Mouse (Mus musculus) layer of hippocampus, adult 18-20 months (tissue): ENCODE measurements around the gene Ryr1. TPM values are rescaled to one million over a fixed set of nuclear protein-coding genes. Genes with fewer than 3 reads are reported as not detected.
"Not testable (repeated sequence)": the region's sequence is repeated elsewhere in the genome, so short reads cannot be mapped to it uniquely, and the experiment has no call there.

Experiments used
- DNase-seq, 2 experiments: peaks; one replicate each; pipeline ENCODE4 v3.0.0; 2022; ENCODE audit warnings: low spot score in 2 of 2
- total RNA-seq, 2 experiments: library from RNA; stranded (reverse); gene quantifications; 2 replicates each; pipeline ENCODE4 v1.2.3; 2021

Gene Ryr1
- total RNA-seq, 2 experiments from 2014 or later, result 15.3 to 15.5 TPM

DNA sequence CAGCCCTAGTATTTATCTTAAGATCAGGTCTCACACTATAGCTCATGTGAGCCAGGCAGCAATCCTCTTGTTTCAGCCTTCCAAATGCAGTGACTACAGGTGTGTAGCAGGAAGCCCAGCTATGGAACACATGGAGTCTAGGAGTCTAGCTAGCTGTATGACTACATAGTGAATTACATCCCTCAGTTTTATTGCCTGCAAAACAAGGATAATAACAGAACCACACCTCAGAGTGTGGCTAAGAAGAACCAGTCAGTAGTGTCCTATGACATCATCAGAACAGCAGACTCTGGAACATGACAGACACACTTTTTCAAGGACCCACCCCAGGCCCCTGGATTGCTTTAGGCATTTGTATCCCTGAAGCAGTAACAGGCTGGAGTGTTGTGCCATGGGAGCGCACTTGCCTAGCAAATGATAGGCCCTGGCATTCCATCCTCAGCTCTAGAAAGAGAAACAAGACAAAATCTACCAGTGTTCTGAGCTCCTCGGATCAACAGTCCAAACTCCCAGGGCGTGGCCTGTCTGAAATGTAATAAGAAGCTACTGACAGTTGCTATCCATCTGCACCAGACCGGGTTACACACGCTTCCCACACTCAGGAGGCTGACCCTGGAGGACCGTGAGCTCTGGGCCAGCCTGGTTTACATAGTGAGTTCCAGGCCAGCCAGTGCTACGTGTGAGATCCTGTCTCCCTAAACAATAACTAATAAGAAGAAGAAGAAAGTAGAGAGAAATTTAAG is 21.8 kb upstream of the Ryr1 start:
- no peak for DNase-seq

DNA sequence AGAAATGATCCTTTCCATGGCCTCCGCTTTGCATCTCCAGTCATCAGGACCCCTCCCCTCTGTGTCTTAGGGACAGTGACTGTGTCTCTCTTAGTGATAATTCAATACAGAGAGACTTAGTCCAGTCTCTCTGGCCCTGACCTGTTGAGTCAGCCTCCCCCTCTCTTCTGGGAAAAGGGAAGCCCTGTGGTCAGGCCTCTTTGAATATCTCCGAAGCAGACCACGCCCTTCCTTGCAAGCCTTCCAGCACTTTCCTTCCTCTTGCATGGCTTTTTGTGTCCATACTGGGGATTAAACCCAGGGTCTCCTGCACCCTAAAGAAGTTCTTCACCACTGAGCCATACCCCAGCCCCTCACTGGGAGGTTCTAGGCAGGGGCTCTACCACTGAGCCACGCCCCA is 19.0 kb upstream of the Ryr1 start:
- no peak for DNase-seq

DNA sequence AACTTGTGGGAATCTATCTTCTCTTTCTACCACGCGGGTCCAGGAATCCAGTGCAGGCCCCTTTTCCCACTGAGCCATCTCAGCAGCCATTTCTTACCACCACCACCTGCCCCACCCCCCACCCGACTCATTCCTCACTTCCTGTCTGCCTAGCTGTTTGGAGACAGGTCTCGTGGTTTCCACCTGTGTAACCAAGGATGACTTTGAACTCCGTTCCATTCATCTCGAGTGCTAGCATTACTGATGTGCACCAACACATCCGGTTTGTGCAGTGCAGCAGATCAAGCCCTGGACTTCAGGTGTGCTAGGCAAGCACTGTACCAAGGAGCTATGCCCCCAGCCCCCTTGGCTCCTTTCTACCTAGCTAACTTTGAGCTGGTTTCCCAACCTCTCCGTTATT is 16.4 kb upstream of the Ryr1 start:
- DNase-seq, result no peak

DNA sequence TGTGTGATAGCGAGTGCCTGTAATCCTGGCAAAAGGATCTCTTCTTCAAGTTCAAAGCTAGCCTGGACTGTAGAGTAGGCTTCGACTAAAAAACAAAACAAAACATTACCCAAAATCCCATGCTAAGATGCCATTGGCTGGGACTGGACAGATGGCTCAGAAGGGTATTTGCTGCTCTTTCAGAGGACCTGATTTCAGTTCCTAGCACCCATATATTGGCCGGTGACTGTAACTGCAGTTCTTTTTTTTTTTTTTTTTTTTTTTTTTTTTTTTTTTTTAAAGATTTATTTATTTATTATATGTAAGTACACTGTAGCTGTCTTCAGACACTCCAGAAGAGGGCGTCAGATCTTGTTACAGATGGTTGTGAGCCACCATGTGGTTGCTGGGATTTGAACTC is 14.3 kb upstream of the Ryr1 start:
- not testable (repeated sequence) for DNase-seq

DNA sequence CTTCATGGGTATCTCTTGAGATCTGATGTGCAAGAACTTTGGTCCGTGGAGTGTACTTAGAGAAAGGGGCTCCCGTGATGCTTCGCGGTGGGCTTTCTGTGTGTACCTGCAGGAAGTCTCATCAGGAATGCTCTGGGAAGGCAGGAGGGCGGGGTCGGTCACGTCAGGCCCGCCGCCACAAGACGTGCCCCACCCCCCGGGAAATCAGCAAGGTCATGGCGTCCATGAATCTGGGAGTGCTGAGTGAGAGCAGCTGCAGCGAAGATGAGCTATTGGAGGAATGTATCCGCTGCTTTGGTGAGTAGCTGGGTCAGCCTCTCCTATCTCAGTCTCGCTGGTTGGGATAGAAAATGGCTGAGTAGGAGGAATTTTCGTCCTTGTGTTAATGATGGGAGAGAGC is 12.4 kb upstream of the Ryr1 start:
- no peak for DNase-seq

DNA sequence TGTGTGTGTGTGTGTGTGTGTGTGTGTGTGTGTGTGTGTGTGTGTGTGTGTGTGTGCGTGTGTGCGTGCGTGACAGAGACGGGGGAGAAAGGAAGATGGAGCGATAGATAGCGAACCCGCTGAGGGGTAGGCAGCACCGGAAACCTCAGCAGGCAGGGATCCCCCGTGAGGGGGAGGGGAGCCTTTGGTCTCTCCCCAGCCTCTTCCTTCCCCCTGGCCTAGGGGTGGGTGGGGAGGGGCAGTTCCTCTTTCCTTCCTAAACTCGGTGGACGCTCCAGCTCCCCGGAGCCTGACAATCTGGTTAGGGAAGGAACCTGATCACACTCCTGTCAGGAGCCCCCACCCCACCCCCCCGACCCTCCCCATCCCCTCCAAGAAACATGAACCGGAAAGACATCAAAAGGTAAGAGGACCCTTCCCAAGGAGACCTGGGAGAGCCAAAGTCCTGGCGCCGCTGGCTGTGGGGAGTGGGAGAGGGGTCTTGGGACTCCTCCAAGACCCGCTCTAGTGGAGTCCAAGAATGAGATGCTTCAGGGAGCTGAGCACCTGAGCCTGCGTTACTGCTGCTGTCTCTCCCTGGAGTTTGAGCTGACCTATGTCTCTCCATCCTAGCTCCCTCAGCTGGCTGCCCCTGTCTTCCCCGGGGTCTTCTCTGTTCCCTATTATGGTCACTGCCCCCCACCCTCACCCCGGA is 9.9 kb upstream of the Ryr1 start, which contains the start of gene Rasgrp4:
Gene Rasgrp4, plus strand, starts transcription at position 159 of the 694 bp plus-strand sequence.
- DNase-seq, result no peak

DNA sequence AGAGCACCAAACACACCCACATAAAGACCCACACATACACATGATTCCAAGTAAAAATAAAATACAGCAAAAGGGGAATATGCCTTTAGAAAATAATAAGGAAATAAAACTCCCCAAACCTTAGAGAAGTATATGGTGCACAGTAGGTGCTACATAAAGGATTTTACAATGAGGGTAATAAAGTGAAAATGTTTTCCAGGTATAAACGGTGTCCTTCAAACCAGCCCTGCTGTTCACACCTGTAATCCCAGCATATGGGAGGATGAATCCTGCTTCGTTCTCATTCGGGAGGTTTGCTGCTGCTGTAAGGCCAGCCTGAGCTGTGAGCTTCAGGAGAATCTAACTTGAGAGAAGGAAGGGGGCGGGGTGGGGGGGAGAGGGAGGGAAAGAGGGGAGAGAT is 9.3 kb upstream of the Ryr1 start:
- DNase-seq, result no peak

DNA sequence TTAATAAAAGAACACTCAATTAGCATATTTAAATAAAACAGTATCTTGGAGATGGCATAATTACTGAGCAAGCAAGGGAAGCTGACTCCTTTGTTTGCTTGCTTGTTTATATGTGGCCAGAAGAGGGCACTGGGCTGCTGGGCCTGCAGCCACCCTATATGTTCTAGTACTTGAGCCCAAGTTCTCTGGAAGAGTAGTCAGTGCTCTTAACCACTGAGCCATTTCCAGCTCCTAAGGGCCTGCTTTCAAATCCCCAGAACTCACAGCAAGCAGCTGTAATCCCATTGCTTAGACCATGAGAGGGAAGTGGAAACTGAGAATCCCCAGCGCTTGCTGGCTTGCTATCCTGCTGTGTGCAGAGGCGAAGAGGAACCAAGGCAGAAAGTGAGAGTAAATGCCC is 3.7 kb upstream of the Ryr1 start:
- no peak for DNase-seq

DNA sequence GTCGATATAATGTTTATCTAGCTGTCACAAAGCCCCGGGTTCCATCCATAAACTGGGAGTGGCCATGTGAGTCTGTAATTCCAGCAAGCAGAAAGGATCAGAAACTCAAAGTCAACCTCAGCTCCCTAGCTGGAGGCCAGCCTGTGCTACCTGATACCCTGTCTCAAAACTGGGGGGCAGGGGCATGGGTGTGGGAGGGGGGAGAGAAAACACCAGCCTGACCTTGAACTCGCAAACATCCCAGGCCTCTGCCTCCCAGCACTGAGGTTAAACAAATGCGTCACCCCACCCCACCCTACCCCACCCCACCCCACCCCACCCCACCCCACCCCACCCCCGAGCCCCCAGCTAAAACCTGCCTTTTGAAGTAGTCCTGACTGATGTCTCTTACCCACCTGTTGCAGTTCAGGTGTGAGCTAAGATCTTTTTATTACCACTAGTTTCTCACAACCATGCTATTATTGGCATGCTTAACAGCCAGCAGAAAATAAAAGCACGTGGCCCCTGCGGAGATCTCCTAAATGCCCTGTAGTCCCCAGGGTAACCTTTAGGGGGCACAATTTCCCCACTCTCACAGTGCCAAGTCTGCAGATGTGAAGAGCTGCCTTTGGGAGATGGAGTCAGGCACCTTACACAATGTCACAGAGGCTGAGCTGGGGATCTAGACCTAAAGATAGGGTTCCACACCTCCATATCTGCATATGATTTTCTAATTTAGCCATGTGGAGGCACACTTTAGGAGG is 1.4 kb upstream of the Ryr1 start:
- DNase-seq, result peak in 1 of 2 experiments; percentile 44

DNA sequence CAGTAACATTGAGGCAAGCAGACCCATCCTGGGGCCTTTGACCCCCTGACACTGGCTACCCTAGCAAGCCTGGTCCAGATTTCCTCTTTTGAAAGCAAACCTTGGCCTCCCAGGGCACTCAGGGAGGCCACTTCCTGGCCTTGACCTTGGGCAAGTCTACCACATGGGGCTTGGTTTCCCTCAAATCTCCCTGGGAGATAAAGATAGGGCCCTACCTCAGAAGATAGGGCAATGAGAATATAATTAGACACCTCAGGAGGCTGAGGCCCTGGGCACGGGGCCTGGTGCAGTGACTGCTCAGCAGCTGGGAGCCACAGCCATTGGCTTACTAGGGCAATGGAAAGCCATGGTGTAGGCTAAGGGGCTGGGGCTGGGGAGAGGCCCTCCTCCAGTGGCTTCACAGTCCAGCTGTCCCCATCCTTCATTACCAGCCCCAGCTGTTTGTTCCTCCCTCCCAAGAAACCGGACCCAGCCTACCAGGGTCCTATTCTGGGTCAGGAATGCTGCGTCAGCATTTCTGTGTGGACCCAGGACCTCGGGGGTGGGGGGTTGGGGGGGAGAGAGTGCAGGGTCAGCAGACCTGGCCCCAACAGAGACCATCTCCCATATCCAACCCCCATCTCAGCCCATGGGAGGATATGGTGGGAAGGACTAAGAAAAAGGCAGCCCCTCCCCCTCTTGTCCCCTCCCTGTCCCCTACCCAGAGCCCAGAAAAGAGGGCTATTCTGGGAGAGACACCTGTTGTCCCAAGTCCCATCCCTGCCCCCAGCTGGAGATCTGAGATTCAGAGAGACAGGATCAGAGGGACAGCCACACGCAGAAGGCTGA is 1.2 kb downstream of the Ryr1 start:
- DNase-seq, result no peak

DNA sequence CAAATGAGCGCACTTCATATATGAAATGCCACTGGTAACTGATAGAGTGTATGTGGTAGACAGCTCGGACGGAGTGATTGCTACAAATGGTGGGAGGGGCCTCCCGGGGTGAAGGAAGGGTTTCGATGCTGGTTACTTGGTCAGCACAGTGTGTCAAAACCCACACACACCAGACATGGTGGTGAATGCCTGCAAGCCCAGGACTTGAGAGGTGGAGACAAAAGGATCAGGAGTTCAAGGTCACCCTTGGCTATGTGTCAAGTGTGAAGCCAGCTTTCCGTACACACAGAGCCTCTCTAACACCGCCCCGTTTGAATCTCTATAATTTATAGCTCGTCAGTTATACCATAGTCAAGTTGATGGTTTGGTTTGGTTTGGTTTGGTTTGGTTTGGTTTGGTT is 2.2 kb downstream of the Ryr1 start:
- DNase-seq, result no peak

DNA sequence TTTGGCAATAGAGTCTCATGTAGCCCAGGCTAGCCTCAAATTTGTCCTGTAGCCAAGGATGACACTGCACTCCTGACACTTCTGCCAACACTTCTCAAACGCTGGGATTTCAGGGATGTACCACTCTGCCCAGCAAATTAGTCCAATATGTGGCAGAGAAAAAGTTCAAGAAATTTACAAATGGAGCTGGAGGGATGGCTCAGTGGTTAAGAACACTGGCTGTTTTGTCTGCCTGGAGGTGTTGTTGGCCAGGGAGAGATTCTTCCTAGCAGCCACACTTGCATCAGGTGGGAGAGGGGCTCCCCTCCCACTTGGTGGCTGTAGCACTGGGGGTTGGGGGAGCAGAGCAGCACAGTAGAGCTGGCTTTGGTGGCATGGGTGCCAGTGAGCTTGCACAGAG is 5.5 kb downstream of the Ryr1 start:
- no peak for DNase-seq

DNA sequence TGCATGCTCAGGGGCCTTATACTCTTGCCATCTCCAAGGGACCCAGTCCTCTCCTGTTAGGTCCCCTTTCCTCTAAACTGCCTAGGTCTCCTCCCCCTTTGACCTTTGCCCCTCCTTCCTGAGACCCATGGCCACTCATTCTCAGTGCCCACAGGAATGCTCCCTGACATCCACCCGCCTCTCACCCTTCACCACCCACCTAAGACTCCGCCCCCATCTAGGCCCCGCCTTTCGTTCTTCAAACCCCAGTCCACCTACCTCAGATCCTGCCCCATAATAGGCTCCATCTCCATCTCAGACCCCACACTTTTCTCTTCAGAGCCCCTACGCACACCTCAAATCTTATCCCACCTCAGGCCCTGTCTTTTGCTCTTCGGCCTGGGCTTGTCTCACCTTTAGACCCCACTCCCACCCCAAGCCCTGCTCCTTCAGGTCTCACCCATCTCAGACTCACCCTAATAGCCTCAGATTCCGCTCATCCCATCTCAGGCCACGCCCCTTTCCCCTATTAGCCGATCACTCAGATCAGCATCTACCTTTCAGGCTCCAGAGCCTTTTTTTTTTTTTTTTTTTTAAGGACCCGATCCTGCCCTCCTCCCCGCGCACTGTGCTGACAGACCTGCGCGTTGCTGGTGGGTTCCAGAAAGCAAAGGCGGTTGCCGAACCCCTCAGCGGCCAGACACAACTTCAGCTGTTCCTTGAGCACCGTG is 6.7 kb downstream of the Ryr1 start:
- no peak for DNase-seq

DNA sequence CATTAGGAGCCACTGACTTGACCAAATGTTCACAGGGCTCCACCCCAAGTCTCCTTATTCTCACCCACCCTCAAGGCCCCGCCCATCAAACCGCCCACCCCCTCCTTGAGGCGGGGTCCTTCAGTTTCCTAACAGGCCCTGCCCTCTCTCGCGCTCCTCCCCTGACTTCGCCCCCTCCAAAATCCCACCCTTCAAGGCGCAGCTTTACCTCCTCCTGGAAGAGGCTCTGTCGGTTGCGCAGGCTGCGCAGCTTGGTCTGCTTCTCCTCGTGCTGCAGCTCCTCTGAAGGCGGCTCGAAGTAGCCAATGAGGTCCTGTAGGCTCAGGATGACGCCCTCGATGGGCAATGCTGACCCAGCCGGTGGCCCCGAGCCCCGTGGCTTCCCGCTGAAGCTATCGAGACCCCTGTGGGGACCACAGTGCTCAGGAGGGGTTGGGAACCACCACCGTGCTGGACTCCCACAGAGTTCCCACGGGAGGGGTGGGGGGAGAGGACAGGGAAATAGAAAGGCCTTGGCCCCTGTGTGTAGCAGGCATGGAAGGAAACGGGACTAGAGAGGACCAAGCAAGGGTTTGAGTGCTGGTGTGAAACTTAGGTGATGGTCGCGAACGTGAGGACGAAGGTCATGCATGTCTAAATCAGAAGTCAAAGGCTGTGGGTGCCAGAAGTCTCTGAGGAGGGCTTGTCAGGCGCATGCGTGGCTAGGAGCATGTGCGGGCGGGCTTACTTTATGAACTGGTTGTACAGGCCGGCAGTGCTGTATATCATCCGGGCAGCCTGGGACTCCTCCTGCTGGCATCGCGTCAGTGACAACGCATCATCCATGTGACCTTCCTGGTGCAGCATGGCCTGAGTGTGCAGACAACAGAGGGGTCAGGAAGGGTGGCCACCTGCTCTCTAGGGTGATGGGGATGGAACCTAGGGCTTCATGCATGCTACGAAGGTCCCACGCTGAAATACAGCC is 15.7 kb downstream of the Ryr1 start:
- peak; percentile 22 to 36 for DNase-seq

DNA sequence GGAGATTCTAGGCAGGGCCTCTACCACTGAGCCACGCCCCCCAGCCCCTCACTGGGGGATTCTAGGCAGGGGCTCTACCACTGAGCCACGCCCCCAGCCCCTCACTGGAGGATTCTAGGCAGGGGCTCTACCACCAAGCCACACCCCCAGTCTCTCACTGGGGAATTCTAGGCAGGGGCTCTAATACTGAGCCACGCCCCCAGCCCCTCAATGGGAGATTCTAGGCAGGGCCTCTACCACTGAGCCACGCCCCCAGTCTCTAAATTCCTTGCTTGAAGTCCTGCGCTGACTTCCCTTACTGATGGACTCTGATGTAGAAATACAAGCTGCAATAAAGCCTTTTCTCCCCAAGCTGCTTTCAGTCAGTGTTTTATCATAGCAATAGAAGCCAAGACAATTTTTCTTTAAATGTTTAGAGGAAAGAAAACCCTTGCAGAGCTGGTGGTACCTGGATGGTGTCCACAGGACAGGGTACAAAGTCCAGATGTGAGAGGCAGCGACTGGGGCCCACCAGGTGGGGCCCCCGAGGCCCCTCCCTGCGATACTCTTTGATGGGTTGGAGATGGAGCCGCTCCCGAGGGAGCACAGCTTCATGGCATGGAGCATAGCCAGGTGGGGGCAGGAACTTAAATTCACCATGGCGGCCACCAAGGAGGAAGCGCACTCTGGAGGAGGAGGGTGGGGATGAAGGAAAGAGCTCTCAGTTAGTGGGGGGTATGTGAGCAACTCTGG is 23.5 kb downstream of the Ryr1 start:
- no peak for DNase-seq

DNA sequence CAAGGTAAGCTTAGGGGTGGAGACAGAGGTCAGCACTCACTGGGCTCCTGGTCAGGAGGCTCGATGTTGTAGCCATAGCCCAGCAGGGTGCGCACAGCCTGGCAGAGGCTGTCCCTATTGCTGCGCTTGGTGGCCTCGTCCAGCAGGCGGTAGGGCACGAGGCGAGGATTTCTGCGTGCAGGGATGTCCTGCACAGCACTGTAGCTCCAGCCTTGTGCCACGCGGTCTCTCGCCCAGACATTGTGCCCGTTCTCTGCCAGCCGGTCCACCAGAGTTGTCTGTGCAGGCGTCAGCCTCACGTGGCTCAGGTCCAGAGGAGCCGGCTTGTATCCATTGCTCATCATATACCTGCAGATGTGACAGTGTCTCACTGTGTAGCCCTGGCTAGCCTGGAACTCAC is 27.8 kb downstream of the Ryr1 start:
- no peak for DNase-seq

DNA sequence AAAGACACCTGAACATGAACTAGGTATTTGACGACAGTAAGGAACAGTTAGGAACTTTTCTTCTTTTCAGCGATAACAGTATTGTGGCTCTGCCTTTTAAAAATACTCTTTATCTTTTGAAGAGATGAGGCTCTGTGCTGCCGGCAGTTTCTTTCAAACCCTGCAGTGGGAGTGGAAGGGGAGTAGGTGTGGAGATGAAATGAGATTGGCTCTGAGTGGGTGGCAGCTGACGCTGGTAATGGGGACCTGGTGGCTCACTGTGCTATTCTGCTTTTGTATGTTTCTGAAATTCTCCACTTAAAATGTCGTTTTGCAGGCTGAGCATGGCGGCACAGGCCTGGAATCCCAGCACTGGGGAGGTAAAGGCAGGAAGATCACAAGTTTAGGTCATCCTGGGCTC is 36.2 kb downstream of the Ryr1 start:
- DNase-seq, result peak; percentile 46 to 66

DNA sequence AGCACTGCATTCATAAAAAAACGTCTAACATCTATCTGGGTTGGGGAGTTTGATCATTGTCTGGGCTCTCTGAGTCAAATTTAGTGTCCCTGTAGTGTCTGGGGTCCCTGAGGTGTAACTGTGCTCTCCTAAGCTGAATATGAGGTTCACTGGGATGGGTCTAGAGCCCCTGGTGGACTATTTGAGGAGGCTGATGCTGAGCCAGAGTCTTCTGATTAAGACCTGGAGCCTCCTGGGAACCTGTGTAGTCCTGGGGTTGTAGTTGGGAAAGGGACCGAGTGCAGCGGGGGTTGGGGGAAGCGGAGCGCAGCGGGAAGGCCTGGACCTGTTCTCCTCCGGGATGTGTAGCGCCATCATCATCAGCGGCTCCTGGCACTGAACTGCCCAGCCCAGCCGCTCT is 38.1 kb downstream of the Ryr1 start:
- DNase-seq, result no peak

DNA sequence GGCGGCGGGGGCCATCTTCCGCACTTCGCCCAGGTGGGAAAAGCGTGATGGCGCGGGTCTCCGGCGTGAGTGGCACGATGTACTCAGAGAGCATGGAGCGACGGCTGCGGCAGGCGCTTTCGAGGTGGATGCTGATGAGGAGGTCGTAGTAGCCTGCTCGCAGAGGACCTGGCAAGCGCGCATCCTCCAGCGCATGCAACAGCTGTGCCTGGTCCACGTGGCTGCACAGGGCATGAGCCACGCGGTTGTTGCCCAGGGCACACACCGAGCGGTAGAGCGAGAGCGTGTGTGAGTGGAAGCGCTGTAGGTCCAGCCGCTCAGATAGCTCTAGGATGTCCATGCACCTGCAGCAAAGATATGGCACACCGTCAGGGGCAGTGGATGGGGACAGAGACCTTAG is 39.0 kb downstream of the Ryr1 start:
- no peak for DNase-seq
